In the genomic region with DNA sequence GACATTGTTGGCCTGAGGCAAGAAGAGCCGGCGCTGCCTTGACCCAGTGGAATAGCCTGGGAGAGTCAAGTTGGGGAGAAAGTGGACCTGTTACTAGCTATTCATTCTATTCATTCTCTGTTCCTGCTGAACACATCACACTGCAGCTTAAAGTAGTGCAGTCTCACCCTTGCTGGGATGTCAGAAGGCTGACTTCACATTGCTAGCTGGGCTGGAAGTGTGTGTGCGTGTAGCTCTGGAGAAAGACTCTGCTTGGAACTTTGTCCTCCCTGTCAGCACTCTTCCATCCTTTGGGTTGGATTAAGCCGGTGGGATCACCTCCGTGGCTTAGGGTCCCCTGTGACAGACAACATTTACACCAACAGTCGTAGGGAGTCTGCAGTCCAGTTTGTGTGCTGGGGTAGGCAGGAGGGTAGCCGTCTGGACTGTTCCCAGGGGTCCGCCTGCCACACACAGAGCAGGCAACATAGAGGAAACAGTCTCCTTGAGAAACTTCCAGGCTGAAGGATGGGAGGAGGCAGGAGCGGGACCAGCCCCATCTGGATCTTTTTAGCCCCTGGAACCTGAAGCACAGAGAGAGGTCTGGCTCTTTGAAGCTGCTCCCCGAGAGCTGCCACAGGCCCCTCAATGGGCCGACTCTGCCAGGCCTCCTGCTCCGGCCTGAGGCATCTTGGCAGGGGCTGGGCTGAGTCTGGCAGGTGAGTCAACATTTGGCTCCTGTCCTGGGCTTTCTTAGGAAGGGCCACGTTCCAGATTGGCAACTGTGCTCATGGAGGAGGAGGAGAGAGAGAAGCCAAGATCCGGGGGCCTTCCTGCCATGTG, we compare ENCODE assay signal across 9 mouse cellular contexts.
DNase-seq lines count a peak whose midpoint lies in the region; ATAC-seq lines count a peak whose summit lies in the region.
"Had no signal": no experiment of that assay in that cellular context is flagged by ENCODE, and none has a peak within 500 bp of the region (broad histone marks: within the 10 kb centered on the region; RNA-seq: fewer than 3 reads in every experiment).

No protein-coding gene starts in this region.

- H3K27me3 ChIP-seq in limb, embryonic 10.5 days (ENCODE audit: low read depth, poor library complexity, severe bottlenecking): peaks cover 55% of the 10 kb centered on the region
- no peaks in the 10 kb centered on the region for H3K27me3 ChIP-seq in stomach, embryonic 15.5 days (replicated peaks)

- H3K36me3 ChIP-seq in limb, embryonic 10.5 days: no peaks in the 10 kb centered on the region
- H3K36me3 ChIP-seq in stomach, embryonic 15.5 days: no peaks in the 10 kb centered on the region

- peak; percentile 8; the same call in 1 of the 2 replicates for ATAC-seq in stomach, embryonic 15.5 days (ENCODE audit: insufficient read depth, low FRiP score, low read depth)

- no peak overlapping the region for H3K4me2 ChIP-seq in stomach, embryonic 15.5 days

- peaks cover 49% of the 10 kb centered on the region for H3K4me1 ChIP-seq in limb, embryonic 10.5 days
- peaks cover 15% of the 10 kb centered on the region for H3K4me1 ChIP-seq in stomach, embryonic 15.5 days

- H3K4me3 ChIP-seq in limb, embryonic 10.5 days: no peak overlapping the region
- H3K4me3 ChIP-seq in stomach, embryonic 15.5 days (replicated peaks): no peak overlapping the region

- no peak overlapping the region for H3K9ac ChIP-seq in stomach, embryonic 15.5 days
- H3K9ac ChIP-seq: liver, embryonic 14.5 days had no signal

- DNase-seq in frontal cortex, postnatal 36 days (ENCODE audit: low spot score in 2 of 2): peak; percentile 31 to 34
- no peak for DNase-seq in frontal cortex, postnatal 14 days (ENCODE audit: low spot score in 2 of 2)
- DNase-seq in Muller cell, postnatal 12 days (ENCODE audit: inconsistent ontology term): peak; percentile 91
- peak; percentile 91 to 94 for DNase-seq in cerebellum, postnatal 36 days
- DNase-seq in heart, adult 8-10 months (ENCODE audit: low spot score): peak; percentile 45
- DNase-seq in limb, embryonic 10.5 days (ENCODE audit: low spot score): peak; percentile 62
- DNase-seq in neural tube, embryonic 10.5 days (ENCODE audit: extremely low spot score, low spot score): no peak

- peak overlapping the region; percentile 76 for H3K27ac ChIP-seq in limb, embryonic 10.5 days
- H3K27ac ChIP-seq in stomach, embryonic 15.5 days: no peak overlapping the region
- H3K27ac ChIP-seq: liver, embryonic 14.5 days had no signal

- 45% methylated on average over 14 of the region's 14 CpGs for WGBS in limb, embryonic 10.5 days
- 51% methylated on average over 14 of the region's 14 CpGs for WGBS in stomach, embryonic 15.5 days

- no peaks in the 10 kb centered on the region for H3K9me3 ChIP-seq in limb, embryonic 10.5 days (replicated peaks)
- H3K9me3 ChIP-seq in stomach, embryonic 15.5 days: no peaks in the 10 kb centered on the region

Comparison
In these comparisons a context has a peak if more than half of its experiments do, and no peak if none do; other contexts are left out.
1. DNase-seq: peak in frontal cortex, postnatal 36 days (2 of 2), Muller cell, postnatal 12 days (single experiment), cerebellum, postnatal 36 days (2 of 2), heart, adult 8-10 months (single experiment) and limb, embryonic 10.5 days (single experiment); none in frontal cortex, postnatal 14 days (0 of 2) and neural tube, embryonic 10.5 days (single experiment).